ENCODE assay signal across 11 mouse cellular contexts in genomic region chr16:36469955-36470478, GRCm38 (mm10). TPM values are rescaled to one million over a fixed set of nuclear protein-coding genes. Genes with fewer than 3 reads are reported as not detected.
DNase-seq lines count a peak whose midpoint lies in the region; ATAC-seq and TF ChIP-seq lines count a peak whose summit lies in the region.
"Had no signal": no experiment of that assay in that cellular context is flagged by ENCODE, and none has a peak within 500 bp of the region (broad histone marks: within the 10 kb centered on the region; RNA-seq: fewer than 3 reads in every experiment).

No protein-coding gene starts in this region.

- DNase-seq in forebrain, embryonic 11.5 days (ENCODE audit: low spot score): peak; percentile 59
- peak; percentile 11 for DNase-seq in lung, postnatal 10 days
- no peak for DNase-seq in lung, adult 2 months
- DNase-seq in adrenal gland, postnatal 25 days: peak; percentile 24
- DNase-seq in naive thymus-derived CD4-positive, alpha-beta T cell, adult 2 months (ENCODE audit: low read depth): peak; percentile 62
- no peak for DNase-seq in layer of hippocampus, adult 18-20 months (ENCODE audit: low spot score in 2 of 2)
- no peak for DNase-seq in frontal cortex, postnatal 25 days (ENCODE audit: low spot score in 2 of 2)

- no peaks in the 10 kb centered on the region for H3K27me3 ChIP-seq in forebrain, embryonic 11.5 days (ENCODE audit: control insufficient read depth, insufficient read depth, low read length)
- H3K27me3 ChIP-seq in forebrain, embryonic 15.5 days: no peaks in the 10 kb centered on the region

- no peak overlapping the region for H3K9ac ChIP-seq in forebrain, embryonic 11.5 days (ENCODE audit: low read length)
- H3K9ac ChIP-seq in forebrain, embryonic 15.5 days (replicated peaks): no peak overlapping the region

- WGBS in forebrain, embryonic 11.5 days: 4% methylated on average over 2 of the region's 2 CpGs
- WGBS in forebrain, embryonic 15.5 days: 9% methylated on average over 2 of the region's 2 CpGs
- 10% methylated on average over 2 of the region's 2 CpGs for WGBS in lung, adult 2 months

- H3K4me2 ChIP-seq in forebrain, embryonic 11.5 days (ENCODE audit: low read depth, low read length, severe bottlenecking): no peak overlapping the region
- H3K4me2 ChIP-seq in forebrain, embryonic 15.5 days (replicated peaks): no peak overlapping the region

- no peak for ATAC-seq in forebrain, embryonic 11.5 days (replicated peaks; ENCODE audit: low FRiP score)
- no peak for ATAC-seq in forebrain, embryonic 15.5 days (replicated peaks)

- no peak overlapping the region for H3K4me3 ChIP-seq in forebrain, embryonic 11.5 days (ENCODE audit: low read depth, low read length)
- H3K4me3 ChIP-seq in forebrain, embryonic 15.5 days: no peak overlapping the region
- no peak overlapping the region for H3K4me3 ChIP-seq in lung, adult 2 months (replicated peaks; ENCODE audit: extremely low read depth, low read depth, low read length)
- H3K4me3 ChIP-seq: megakaryocyte, embryonic 14.5 days had no signal

- no peak for TF ChIP-seq POLR2A in lung, adult 2 months (IDR thresholded peaks at IDR 0.05; ENCODE audit: borderline replicate concordance, extremely low read depth, low read depth, low read length)

- no peak overlapping the region for H3K27ac ChIP-seq in forebrain, embryonic 11.5 days (ENCODE audit: low read depth, low read length)
- no peak overlapping the region for H3K27ac ChIP-seq in forebrain, embryonic 15.5 days (replicated peaks)

- TF ChIP-seq CTCF in lung, adult 2 months (IDR thresholded peaks at IDR 0.05; ENCODE audit: insufficient read depth, low read length): no peak

- 0 out of 2 replicates have a peak, but pooled peaks cover 3% of the 10 kb centered on the region for H3K4me1 ChIP-seq in forebrain, embryonic 11.5 days (replicated peaks; ENCODE audit: control insufficient read depth, insufficient read depth, low read length)
- H3K4me1 ChIP-seq in forebrain, embryonic 15.5 days: no peaks in the 10 kb centered on the region
- H3K4me1 ChIP-seq in lung, adult 2 months (ENCODE audit: control insufficient read depth, insufficient read depth, low read length): no peaks in the 10 kb centered on the region

- no peaks in the 10 kb centered on the region for H3K36me3 ChIP-seq in forebrain, embryonic 11.5 days (ENCODE audit: control insufficient read depth, insufficient read depth, low read length)
- no peaks in the 10 kb centered on the region for H3K36me3 ChIP-seq in forebrain, embryonic 15.5 days

- H3K9me3 ChIP-seq in forebrain, embryonic 11.5 days (ENCODE audit: control insufficient read depth, low read length): no peaks in the 10 kb centered on the region
- no peaks in the 10 kb centered on the region for H3K9me3 ChIP-seq in forebrain, embryonic 15.5 days
- H3K9me3 ChIP-seq: megakaryocyte, embryonic 14.5 days had no signal

RNA-seq across cellular contexts. Expression of gene Stfa3, which starts 14.8 kb away (rescaled TPM):
- not detected in 2 replicates for polyA plus RNA-seq in forebrain, embryonic 11.5 days (2014; fragmentation: Nextera tagmentation; extraction: Ambion mirVana)
- polyA plus RNA-seq in forebrain, embryonic 15.5 days (2015; fragmentation: Nextera tagmentation; extraction: Ambion mirVana): 0.54 TPM in 1 of 2 replicates, not detected in the other
- polyA plus RNA-seq in lung, adult 2 months (2012; rRNA removed): not detected in 2 replicates
- total RNA-seq in adrenal gland, postnatal 25 days (2021): not detected in 2 replicates
- total RNA-seq in layer of hippocampus, adult 18-20 months (2021): not detected
- polyA plus RNA-seq: heart, embryonic 14.5 days; testis, adult 2 months had no signal

Comparison
In these comparisons a context has a peak if more than half of its experiments do, and no peak if none do; other contexts are left out.
1. DNase-seq: peak in forebrain, embryonic 11.5 days (single experiment), lung, postnatal 10 days (single experiment), adrenal gland, postnatal 25 days (single experiment) and naive thymus-derived CD4-positive, alpha-beta T cell, adult 2 months (single experiment); none in lung, adult 2 months (single experiment), layer of hippocampus, adult 18-20 months (0 of 2) and frontal cortex, postnatal 25 days (0 of 2).